Mouse (Mus musculus) gastrocnemius, postnatal 36 days (tissue): Measurements from ENCODE around the gene Ap2m1. TPM values are rescaled to one million over a fixed set of nuclear protein-coding genes. Genes with fewer than 3 reads are reported as not detected.
A peak's percentile ranks its signal among the peaks of the same experiment; 100 is the strongest.

Experiments used
- DNase-seq, 2 experiments: peaks; one replicate each; pipeline ENCODE4 v3.0.0; 2022
- intact Hi-C: fragments of 180-260 bp; cut with DNase I; formaldehyde crosslinking; loops from one replicate; pipeline ENCODE4 v1.15.1; 2025
- total RNA-seq, 2 experiments: library from RNA; stranded (reverse); gene quantifications; 2 replicates each; pipeline ENCODE4 v1.2.3; 2021

Gene Ap2m1
- total RNA-seq, 2 experiments from 2014 or later = 133 to 135 TPM

DNA sequence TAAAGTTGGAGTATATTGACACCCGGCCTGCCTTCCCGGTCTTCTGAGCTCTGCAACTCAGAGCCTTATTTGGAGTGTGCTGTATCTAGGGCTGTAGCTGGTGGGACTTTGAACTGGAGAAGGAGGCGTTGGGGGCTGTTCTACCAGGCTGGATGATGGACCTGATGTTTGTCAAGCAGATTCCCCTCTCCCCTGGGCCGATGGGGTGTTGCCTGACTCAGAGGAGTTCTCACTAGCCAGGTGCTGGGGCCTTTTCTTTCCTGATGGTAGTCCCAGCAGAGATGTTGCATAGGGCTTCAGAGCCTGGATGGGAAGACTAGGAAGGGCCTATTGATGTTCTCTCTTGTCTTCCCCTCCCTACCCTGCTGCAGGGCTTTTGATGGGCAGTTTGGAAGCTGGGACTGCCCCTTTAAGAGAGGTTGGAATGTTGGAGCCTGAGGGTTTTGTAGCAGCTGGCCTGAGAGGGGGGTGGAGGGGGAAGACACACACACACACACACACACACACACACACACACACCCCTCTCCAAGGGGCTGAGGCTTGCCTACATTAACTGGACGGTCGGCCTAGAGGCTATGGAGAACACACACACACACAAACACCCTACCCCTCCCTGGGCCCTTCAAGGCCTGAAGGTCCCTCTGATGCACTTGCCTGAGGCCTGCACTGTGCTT is 17.4 kb upstream of the Ap2m1 start:
- intact Hi-C loops = no loop called here
- peak in 1 of 2 experiments; percentile 14 for DNase-seq

DNA sequence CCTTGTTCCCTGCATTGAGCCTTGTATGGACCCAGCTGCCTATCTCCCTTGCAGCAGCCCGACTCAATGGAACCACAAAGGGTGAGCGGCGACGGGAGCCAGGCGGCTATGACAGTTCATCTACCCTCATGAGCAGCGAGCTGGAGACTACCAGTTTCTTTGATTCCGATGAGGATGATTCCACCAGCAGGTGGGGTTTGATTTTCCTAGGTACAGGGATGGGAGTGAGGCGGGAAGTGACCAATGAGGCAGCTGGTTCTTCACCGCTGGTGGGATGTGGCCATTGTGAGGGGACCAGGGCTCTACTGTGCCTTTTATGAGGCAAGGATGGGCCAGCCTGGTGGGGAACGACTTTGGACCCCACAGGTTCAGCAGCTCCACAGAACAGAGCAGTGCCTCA is 11.4 kb upstream of the Ap2m1 start:
- DNase-seq = no peak
- intact Hi-C loops = no loop called here

DNA sequence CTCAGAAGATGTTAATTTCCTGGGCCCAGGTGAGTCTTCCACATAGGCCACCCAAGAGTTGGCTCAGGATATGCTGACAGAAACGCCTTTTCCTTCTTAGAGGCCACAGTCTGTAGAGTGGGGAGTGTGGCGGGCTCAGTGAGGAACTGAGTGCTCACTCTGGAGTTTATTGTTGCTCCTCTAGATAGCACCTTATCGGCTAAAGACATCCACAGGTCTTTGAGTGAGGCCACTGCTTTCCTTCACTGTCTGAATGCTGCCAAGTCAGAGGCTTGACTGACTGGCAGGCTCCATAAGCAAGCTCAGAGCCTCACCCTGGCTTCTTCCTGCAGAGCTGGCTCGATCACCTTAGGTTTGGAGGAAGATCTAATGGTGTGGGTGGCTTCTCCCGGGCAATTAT is 6.5 kb upstream of the Ap2m1 start:
- no peak for DNase-seq
- intact Hi-C loops = no loop called here

DNA sequence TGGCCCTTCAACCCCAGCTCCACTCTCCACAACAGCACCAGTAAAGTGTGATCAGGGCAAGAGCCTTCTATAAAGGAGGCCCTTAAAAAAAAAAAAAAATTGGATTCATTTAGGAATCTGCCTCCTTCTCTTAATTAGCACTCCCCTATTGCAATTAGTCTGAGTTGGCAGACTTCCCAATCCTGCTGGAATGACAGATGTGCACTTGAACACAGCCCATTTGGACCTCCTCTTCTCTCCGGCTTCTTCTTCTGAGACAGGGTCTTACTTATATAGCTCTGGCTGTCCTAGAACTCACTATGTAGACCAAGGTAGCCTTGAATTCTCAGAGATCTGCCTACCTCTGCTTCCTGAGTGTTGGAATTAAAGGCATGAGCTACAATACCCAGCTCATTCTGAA is 5.9 kb upstream of the Ap2m1 start:
- intact Hi-C loops = no loop called here

DNA sequence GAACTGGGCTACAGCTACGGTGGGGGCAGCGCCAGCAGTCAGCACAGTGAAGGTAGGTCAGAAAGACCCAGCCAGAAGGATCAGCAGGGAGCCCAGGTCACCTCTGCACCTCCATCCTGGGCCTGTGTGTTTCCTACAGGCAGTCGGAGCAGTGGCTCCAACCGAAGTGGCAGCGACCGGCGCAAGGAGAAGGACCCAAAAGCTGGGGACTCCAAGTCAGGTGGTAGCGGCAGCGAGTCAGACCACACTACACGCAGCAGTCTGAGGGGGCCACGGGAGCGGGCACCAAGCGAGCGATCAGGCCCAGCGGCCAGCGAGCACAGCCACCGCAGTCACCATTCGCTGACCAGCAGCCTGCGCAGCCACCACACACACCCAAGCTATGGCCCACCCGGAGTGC is 4.3 kb upstream of the Ap2m1 start:
- intact Hi-C loops = no loop called here
- DNase-seq = no peak

More for the DNA sequence above, 5.9 kb upstream of the Ap2m1 start:
- DNase-seq = no peak

DNA sequence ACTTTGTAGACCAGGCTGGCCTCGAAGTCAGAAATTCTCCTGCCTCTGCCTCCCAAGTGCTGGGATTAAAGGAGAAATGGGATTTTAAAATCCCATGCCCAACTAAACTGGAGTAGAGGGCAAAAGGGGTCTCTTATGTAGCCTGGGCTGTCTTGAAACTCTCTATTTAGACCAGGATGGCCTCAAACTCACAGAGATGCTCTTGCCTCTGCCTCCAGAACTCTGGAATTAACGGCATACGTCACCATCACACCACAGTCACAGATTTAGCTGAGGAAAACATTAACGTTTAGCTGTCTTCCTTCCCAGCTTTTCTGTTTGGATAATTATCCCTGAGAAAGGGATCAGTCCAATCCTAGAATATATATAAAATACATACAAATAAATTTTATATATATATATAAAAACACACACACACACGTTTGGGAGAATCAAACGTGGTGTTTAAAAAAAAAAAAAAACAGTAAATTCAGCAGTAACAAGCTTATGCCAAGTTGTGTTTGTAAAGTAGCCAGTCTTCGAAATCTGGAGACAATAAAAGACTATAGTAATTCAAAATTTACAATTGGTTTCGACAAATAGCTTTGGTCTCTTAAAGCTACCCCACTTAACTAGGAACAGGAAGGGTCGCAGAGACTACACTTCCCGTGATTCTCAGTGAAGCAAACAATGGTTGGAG is 522 bp upstream of the Ap2m1 start:
- no peak for DNase-seq
- intact Hi-C loops = no loop called here

DNA sequence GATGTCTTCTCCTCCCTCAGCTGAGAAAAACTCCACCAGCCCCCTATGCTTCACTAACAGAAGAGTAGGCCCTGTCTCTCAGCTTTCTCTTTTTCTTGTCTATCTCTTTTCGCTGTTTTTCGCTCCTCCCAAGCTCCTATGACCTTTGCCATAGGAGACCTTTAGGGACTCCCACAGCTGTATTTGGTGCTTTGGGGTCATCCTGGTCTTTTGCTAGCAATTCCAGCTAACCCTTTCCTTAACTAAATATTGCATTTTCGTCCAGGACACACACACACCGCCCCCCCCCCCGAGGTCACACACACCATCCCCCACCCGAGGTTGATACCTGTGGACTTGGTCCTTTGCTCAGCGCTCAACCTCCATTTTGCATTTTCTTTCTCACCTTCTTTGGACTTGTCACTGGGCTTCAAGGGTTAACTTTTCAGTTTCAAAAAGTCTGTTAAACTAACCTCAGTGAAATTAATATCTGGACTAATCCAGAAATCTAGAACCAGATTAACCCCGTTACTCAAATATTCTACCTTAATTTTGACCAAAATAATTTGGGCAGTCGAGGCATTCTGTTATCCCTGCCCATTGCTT is 895 bp downstream of the Ap2m1 start:
- intact Hi-C loops = no loop called here
- no peak for DNase-seq

DNA sequence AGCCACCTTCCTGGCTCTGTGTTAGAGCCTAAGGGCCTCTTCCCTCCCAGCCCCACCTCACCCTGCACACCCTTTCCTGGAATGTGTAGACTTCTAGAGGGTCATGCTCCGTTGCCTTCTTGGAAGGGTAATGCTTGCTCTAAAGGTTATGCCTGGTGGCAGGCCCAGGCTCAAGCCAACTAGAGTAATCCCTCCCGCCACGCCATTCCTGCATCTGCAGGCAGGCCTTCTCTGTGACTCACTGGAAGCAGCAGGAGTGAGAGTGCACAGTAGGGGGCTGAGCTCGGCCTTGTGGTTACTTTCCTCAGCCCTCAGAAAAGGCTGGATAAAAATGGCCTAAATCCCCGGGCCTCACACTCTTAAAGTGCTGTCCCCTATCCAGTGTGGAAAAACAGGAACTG is 1.8 kb downstream of the Ap2m1 start:
- intact Hi-C loops = no loop called here
- no peak for DNase-seq

DNA sequence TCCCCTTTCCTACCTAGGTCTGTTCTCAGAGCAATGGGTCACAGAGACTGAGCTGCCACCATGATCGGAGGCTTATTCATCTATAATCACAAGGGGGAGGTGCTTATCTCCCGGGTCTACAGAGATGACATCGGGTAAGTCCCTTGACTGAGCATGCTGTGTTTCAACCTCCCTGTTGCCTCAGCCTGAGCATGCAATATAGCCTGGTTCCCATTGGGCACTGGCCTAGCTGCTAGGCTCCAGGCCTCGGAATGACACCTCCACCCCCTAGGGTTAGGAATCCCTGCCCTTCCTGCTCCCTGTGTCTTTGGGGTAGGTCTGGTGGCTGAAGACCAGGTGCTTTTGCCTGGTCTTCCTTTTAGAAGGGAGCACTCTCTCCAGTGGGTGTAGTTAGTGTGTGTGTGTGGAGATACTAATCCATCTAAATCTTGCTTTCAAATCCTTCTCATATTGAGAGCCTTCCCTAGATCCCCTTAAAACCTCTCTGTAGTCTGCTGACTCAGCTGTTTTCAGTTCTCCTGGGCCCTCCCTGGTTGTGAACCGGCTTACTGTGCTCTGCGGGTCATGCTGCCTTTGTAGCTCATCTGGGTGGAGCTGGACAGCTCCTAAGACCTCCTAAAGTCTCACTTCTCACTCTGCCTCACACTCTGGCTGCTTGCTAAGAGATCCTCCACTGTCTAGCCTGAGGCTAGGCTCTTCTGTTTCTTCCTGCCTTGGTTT is 2.5 kb downstream of the Ap2m1 start:
- intact Hi-C loops = no loop called here

DNA sequence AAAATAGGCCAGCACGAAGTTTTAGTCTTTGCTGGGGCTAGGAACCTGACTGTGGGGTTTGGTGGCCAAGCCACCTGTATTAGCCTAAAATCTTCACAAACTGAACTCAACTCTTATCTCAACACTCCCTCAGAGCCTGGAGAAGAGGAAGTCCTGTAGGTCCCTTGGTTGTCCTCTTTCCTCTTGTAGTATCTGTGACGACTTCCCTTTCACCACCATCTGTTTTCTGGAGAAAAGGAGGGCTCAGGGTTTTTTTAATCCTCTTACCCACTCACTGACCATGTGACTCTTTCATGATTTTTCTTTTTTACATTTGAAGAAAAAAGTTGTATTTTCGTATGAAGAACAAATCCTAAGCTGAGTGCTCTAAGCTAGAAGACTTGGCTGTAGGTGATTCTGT is 4.4 kb downstream of the Ap2m1 start:
- DNase-seq = no peak
- intact Hi-C loops = no loop called here

More for the DNA sequence above, 2.5 kb downstream of the Ap2m1 start:
- DNase-seq = no peak

DNA sequence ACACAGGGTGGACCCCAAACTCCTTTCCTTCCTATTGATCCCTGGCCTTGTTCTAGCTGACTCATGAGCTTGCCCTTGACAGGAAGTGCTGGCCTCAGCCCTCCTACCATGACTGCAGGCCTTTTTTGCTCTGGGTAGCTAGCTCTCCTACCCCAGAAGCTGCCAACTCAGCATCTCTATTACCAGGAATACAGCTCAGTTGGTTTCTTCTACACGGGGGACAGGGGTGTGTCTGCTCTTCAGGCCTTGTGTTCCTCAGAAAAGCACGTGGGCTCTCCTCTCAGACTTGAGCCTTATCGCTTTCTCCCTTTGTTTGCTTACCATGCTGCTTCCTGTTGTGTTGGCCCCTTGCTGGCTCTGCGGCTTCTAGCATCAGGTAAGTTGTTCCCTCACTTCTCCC is 5.2 kb downstream of the Ap2m1 start:
- no peak for DNase-seq
- intact Hi-C loops = no loop called here

DNA sequence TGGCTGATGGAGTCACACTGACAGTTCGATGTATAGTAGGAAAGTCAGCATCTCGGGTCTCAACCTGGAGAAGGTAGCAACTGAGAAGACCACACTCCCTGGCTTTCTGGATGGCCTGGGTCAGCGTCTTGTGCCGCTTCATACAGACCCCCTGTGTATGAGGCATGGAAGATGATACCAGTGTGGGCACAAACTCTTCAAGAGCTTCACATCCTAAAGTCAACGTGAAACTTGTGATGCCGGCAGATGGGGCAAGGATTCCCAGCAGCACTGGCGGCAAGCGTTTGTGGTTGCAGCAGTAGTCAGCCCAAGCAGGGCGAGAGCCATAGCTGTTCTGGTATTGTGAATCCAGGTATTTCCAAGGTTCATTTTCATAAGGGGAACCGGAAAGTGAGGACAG is 10.4 kb downstream of the Ap2m1 start:
- intact Hi-C loops = loop anchor here (5.0 kb wide), 1 partner anchor 102 kb away; no protein-coding TSS in a partner anchor
- DNase-seq = no peak

DNA sequence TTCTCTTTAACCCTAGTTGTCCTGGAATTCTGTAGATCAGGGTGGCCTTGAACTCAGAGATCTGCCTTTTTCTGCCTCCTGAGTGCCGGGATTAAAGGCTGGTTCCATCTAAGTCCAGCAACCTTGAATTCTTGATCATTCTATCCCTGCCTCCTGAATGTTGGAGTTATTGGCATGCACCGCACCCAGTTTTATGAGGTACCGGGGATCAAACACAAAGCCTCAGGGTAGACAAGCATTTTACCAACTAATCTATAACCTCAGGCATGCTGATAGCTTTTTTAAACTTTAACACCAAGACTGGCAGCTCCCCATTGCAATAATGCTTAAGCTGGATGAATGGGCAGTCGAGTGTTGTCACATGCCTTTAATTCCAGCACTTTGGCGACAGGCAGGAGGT is 12.1 kb downstream of the Ap2m1 start:
- DNase-seq = no peak
- intact Hi-C loops = loop anchor here (5.0 kb wide), 1 partner anchor 100 kb away; no protein-coding TSS in a partner anchor

DNA sequence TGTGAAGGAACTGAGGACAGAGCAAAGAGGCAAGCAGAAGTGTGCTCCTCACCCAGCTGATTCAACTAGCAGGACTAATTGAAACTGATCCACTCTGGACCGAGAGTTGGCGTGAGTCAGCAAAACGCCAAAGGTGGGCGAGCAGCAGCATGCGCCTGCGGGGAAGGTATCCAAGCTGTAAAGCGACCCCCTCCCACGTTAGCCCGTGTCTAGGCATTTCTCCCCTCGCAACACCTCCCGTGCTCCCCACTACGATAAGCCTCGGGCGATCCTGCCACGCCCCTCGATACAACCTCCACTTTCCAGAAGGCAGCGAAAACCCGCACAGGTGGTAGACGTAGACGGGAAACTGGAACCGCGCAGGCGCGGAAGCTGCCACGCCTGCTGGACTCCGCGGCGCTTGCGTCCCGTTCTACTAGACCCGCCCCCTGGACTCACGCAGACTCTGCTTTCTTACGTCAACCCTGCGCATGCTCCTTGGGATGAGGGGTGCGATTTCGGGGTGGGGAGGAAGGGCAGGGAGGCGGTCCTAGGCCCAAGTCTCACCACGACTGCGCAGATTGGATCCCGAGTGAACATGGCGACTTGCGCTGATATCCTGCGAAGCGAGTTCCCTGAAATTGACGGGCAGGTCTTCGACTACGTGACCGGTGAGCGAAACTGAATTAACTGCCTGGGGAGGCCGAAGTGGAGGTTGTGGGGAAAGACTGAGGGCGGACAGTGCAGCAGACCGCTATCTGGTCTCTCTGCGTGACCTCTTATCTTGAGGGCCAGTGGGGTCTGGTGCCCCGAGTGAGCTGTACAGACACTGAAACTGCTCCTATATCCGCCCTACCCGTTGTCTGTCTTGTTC is 13.0 kb downstream of the Ap2m1 start, which contains the start of gene Abcf3:
Gene Abcf3, plus strand, starts transcription at position 482 of the 853 bp plus-strand sequence.
- intact Hi-C loops = loop anchor here (5.0 kb wide), 1 partner anchor 99 kb away; no protein-coding TSS in a partner anchor
- peak; percentile 91 to 98 for DNase-seq

DNA sequence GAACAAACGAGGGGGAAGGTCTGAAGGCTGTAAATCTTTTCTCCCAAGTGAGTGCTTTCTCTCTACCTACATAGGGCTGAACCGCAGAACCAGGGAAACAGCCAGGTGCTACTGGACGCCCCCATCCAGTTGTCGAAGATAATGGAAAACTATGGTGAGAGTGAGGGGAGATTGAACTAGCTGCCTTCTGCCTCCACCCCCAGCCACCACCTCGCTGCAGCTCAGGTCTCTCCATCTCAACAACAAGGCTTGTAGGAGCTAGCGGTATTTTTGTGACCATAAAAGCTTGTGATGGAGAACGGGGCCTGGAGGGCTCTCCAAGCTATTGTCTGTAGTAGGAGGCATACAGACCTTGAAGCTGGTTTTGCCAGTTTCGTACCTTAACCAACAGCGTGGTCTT is 13.9 kb downstream of the Ap2m1 start:
- intact Hi-C loops = loop anchor here (5.0 kb wide), 1 partner anchor 98 kb away; no protein-coding TSS in a partner anchor
- DNase-seq = no peak

DNA sequence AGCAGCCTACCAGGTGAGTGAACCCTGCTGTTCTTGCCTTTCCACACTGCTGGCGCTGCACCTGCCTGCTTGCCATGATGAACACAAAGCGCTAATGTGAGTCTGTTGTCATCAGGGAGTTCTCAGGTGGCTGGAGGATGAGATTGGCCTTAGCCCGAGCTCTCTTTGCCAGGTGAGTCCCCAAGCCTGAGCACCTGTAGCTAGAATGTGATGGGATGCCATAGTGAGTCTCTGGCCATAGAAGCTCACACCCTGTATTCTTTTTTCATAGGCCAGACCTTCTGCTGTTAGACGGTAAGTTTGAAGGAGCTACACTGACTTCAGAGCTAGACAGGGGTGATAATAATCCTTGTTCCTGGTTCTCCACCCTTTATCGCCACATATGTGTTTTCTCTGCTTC is 16.4 kb downstream of the Ap2m1 start:
- no peak for DNase-seq
- intact Hi-C loops = no loop called here

DNA sequence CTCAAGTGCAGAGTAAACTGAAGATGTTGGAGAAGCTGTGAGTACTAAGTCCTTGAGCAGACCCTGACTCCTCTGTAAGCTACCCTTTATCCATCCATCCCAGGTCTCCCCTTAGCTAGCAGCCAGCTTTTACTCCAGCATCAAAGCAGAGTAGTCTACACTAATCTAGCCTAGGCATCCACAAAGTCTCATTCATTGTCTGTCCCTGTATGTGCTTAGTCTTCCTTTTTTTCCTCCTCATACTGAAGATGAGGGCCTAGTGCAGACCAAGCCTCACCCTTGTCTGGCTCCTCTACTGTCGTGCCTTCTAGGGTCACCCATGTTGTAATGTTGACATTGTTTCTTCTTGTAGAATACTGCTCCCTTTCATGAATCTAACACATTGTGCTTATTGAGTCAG is 17.3 kb downstream of the Ap2m1 start:
- DNase-seq = no peak
- intact Hi-C loops = no loop called here

DNA sequence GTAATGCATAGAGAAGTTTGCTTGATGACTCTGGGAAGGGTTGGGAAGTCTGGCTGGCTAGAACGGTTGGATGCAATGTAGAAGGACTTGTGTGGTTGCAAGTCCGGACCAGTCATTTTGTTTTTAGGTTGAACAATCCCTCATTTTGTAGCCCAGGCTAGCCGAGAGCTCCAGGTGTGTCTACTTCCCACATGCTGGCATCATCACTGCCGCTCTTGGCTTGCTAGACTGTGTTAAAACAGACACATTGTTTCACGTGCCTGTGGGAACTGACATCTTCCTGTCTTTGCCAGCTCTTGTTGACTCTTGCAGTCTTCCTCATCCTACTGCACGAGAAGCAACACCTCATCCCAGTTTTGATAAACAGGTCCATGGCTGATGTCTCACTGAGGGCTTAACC is 19.7 kb downstream of the Ap2m1 start:
- DNase-seq = no peak
- intact Hi-C loops = no loop called here

DNA sequence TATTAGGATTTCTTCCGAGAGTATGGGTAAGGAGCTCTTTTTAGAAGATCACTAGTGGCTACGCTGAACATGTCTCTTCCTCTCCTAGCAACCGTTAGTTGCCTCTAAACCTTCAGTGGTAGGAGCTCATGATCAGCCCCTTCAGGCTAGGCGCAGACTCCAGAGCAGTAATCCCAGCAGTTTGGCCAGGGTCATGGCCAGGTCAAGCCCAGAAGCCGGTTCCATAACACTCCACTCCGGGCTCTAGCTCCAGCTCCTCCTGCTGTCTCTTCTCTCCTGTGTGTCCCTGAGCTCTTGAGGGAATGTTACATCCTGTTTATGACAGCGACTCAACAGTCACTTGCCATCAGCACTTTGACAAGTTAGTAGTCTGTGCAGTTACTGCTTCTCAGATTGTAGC is 22.1 kb downstream of the Ap2m1 start:
- intact Hi-C loops = no loop called here
- DNase-seq = no peak

DNA sequence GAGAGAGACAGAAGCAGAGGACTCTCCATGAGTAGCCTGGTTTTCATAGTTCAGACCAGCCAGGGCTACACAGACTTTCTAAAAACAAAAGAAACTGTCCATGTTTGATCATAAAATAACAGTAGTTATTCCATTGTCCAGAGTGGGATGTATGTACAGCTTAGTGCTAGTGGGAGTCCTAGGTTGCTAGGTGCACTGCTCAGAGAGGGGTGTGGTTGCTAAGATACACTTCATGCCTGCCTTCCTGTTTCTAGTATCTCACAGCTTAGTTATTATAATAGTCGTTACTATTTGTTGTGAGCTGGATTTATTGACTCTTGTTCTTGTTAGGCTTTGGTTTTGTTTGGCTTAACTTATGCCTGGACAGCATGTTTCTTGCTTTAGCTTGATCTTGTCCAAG is 29.8 kb downstream of the Ap2m1 start:
- intact Hi-C loops = no loop called here
- DNase-seq = no peak
